Mouse (Mus musculus): ENCODE measurements around the gene Npnt.

DNA sequence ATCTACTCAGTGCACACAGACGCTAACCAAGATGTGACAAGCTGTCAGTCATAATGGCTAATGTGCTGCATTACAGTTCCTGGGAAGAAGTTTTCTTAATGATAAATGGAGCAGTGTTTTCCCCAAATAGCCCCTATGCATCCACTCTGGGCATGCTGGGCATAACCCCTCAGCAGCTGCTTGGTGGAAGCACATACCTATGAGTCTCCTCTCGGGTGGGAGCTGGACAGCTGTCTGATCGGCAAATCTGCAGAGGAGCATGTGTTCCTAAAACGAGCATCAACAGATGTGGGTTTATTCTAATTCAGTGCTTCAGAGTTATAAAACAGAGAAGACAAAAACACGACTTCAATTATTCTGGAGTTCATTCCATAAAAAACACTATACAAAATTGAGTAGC lies 36.1 kb upstream of the Npnt start:
- TF ChIP-seq CTCF (IDR thresholded peaks at IDR 0.05; ENCODE audit: extremely low read depth, insufficient read depth, low read length) (no peak), POLR2A (IDR thresholded peaks at IDR 0.05; ENCODE audit: extremely low read depth, insufficient read depth, low read length) (no peak)

Data from cortical plate, adult 2 months (tissue).